Mouse (Mus musculus) heart, embryonic 12.5 days (tissue): ENCODE measurements around the gene Thsd4. TPM values are rescaled to one million over a fixed set of nuclear protein-coding genes. Genes with fewer than 3 reads are reported as not detected.
A peak's percentile ranks its signal among the peaks of the same experiment; 100 is the strongest.

Experiments used
- ATAC-seq: fragments of 200-750 bp; cut with Nextera tagmentation; 2 replicates; pipeline ENCODE4 v1.8.0; 2017; ENCODE audit warnings: moderate TSS enrichment, moderate library complexity; ENCODE audit not compliant: insufficient number of reproducible peaks, low FRiP score
- H3K27ac ChIP-seq: fragments of 300-500 bp; sonication (generic); 2 replicates; pipeline ENCODE4 v1.5.1; 2016; ENCODE audit warnings: mild to moderate bottlenecking, moderate library complexity; ENCODE audit not compliant: poor library complexity, severe bottlenecking
- H3K27me3 ChIP-seq: fragments of 300-500 bp; sonication (generic); replicated peaks from 2 replicates; pipeline ENCODE4 v1.6.1; 2016; ENCODE audit warnings: mild to moderate bottlenecking, moderate library complexity
- H3K36me3 ChIP-seq: fragments of 300-500 bp; sonication (generic); 2 replicates; pipeline ENCODE4 v1.6.1; 2016; ENCODE audit warnings: mild to moderate bottlenecking, moderate library complexity
- H3K4me1 ChIP-seq: fragments of 300-500 bp; sonication (generic); replicated peaks from 2 replicates; pipeline ENCODE4 v1.6.1; 2016; ENCODE audit warnings: mild to moderate bottlenecking
- H3K4me2 ChIP-seq: fragments of 300-500 bp; sonication (generic); 2 replicates; pipeline ENCODE4 v1.6.1; 2016; ENCODE audit warnings: mild to moderate bottlenecking, moderate library complexity
- H3K4me3 ChIP-seq: fragments of 300-500 bp; sonication (generic); 2 replicates; pipeline ENCODE4 v1.5.1; 2016; ENCODE audit warnings: mild to moderate bottlenecking
- H3K9ac ChIP-seq: fragments of 300-500 bp; sonication (generic); 2 replicates; pipeline ENCODE4 v1.6.1; 2016; ENCODE audit warnings: mild to moderate bottlenecking, moderate library complexity
- H3K9me3 ChIP-seq: fragments of 300-500 bp; sonication (generic); replicated peaks from 2 replicates; pipeline ENCODE4 v1.6.1; 2016; ENCODE audit warnings: mild to moderate bottlenecking, moderate library complexity
- WGBS: fragments of 180-500 bp; shearing (Covaris S2); methylation state at CpG from one replicate; pipeline ENCODE4 v1.1.7; 2016; 5-methylcytosine and 5-hydroxymethylcytosine counted together
- polyA plus RNA-seq: library from polyadenylated mRNA; unstranded; fragments of >200 nt; fragmentation: Nextera tagmentation; extraction: Ambion mirVana; gene quantifications from 2 replicates; pipeline ENCODE4 v1.2.1, GENCODE M21; 2016

Gene Thsd4
- polyA plus RNA-seq, 1 experiment from 2014 or later, result 12.4 TPM

DNA sequence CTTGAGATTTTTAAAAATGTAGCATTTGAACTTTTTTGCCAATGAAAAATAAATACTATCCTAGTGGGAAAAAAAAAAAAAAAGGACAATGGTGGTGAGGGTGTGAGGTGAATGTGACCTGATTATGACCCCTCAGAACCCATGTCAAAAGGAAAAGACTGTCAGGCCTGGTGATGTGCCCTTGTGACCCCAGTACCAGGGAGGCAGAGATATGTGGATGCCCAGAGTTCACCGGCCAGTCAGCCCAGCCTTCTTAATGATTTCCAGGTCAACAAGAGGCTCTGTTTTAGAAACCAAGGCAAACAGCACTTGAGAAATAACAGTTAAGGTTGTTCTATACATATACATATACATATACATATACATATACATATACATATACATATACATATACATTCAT, 501.4 kb downstream of the Thsd4 start:
- H3K9me3 ChIP-seq, result no peaks in the 10 kb centered on the region
- no peak for ATAC-seq
- no peak overlapping the region for H3K4me2 ChIP-seq
- no peak overlapping the region for H3K27ac ChIP-seq
- H3K4me3 ChIP-seq, result no peak overlapping the region
- WGBS, result 37% methylated on average over 1 of the region's 1 CpGs
- H3K9ac ChIP-seq, result no peak overlapping the region
- H3K36me3 ChIP-seq, result no peaks in the 10 kb centered on the region
- no peaks in the 10 kb centered on the region for H3K27me3 ChIP-seq
- peaks cover 6% of the 10 kb centered on the region for H3K4me1 ChIP-seq

DNA sequence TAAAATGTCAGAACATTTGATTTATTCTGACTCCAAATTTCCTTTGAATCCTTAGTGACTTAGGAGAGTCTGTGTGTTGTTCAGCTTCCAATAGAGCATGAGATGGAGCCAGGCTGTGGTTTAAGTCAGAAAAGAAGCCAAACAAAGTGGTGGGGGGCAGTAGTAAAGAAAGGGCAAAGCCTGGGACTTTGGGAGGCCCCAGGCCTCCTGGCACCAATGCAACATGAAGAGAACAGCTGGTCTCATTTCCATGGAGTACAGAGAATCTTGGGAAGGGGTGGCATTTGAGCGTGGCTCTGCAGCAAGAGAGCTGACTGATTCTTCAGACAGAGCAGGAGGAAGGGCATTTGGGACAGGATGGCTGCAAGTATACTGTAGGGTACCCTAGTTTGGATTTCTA, 511.6 kb downstream of the Thsd4 start:
- 72% methylated on average over 1 of the region's 1 CpGs for WGBS
- peaks cover 8% of the 10 kb centered on the region for H3K4me1 ChIP-seq
- ATAC-seq, result no peak

DNA sequence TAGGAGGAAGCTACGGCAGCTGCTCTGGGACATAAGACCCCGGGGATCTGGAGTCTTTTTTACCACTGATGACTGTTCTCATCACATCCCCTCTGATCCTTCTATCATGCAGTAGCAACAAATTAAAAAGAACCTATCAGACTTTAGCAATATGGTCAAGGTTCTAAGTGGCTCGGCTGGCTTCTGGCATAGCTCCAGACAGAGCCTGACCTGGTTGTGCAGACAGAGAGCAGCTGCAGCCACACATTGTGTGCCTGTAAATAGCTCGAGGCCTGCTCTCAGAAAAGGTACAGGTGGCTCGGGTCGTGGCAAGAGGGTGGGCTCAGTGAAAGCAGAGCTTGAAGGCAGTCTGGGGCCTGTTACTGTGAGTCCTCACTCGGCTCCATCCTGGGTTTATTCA, 512.9 kb downstream of the Thsd4 start:
- Histone ChIP-seq H3K4me3 (no peak overlapping the region), H3K4me2 (no peak overlapping the region), H3K27ac (peak overlapping the region; percentile 16; the same call in 1 of the 2 replicates), H3K9ac (peak overlapping the region; percentile 17; the same call in 1 of the 2 replicates), H3K27me3 (no peaks in the 10 kb centered on the region), H3K4me1 (peaks cover 8% of the 10 kb centered on the region), H3K36me3 (no peaks in the 10 kb centered on the region), H3K9me3 (no peaks in the 10 kb centered on the region; the same call in 1 of the 2 replicates)
- no peak for ATAC-seq
- 43% methylated on average over 7 of the region's 7 CpGs for WGBS

More for the DNA sequence above, 511.6 kb downstream of the Thsd4 start:
- H3K9ac ChIP-seq, result no peak overlapping the region
- no peaks in the 10 kb centered on the region; the same call in 1 of the 2 replicates for H3K9me3 ChIP-seq
- H3K27ac ChIP-seq, result no peak overlapping the region
- H3K4me3 ChIP-seq, result no peak overlapping the region
- no peaks in the 10 kb centered on the region for H3K27me3 ChIP-seq
- no peak overlapping the region for H3K4me2 ChIP-seq
- H3K36me3 ChIP-seq, result no peaks in the 10 kb centered on the region

DNA sequence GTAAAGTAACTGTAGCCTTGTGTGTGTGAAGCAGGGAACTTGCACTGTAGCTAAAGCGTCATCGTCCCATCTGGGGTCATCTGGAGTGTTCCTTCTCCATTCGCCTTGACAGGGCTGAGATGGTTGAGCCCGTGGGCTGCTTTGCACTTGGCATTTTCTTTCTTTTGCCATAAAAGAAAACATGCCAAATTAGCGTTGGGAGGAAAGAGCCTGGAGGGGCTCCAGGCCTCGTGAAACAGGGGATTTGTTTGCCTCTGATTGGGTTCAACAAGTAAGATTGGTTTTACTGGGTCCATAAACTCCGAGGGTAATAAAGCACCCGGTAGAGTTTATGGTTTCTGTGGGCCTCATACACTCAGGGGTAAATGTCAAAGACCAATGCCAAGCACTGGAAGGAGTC, 519.5 kb downstream of the Thsd4 start:
- no peak overlapping the region for H3K27ac ChIP-seq
- no peaks in the 10 kb centered on the region for H3K4me1 ChIP-seq
- no peak overlapping the region for H3K4me2 ChIP-seq
- H3K36me3 ChIP-seq, result no peaks in the 10 kb centered on the region; the same call in 1 of the 2 replicates
- H3K9me3 ChIP-seq, result no peaks in the 10 kb centered on the region; the same call in 1 of the 2 replicates
- whole genome bisulfite sequencing, result 84% methylated on average over 8 of the region's 8 CpGs
- no peak overlapping the region for H3K9ac ChIP-seq
- ATAC-seq, result no peak
- H3K4me3 ChIP-seq, result no peak overlapping the region
- H3K27me3 ChIP-seq, result no peaks in the 10 kb centered on the region

DNA sequence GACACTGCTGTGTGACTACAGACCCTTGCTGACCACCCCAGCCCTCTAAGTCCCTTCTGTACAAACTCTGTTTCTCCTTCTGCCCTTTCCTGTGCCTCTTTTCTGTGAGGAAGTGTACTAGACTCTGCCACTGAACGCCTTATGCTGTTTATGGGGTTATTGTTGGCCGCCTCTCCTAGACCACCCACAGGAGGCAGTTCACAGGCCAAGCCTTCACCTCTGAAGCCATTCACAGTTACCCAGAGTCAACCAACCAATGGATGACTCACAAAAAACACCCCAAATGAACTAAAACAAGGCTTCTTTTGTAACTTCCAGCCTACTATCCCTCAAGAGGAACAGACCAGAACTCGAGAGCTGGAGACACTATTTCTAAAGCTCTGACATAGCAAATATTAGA, 520.4 kb downstream of the Thsd4 start:
- no peaks in the 10 kb centered on the region for H3K27me3 ChIP-seq
- WGBS, result 78% methylated on average over 3 of the region's 3 CpGs
- no peak for ATAC-seq
- no peak overlapping the region for H3K27ac ChIP-seq
- no peak overlapping the region for H3K4me3 ChIP-seq
- peaks cover 3% of the 10 kb centered on the region for H3K36me3 ChIP-seq
- no peaks in the 10 kb centered on the region; the same call in 1 of the 2 replicates for H3K9me3 ChIP-seq
- H3K4me1 ChIP-seq, result no peaks in the 10 kb centered on the region
- H3K4me2 ChIP-seq, result no peak overlapping the region
- no peak overlapping the region for H3K9ac ChIP-seq

DNA sequence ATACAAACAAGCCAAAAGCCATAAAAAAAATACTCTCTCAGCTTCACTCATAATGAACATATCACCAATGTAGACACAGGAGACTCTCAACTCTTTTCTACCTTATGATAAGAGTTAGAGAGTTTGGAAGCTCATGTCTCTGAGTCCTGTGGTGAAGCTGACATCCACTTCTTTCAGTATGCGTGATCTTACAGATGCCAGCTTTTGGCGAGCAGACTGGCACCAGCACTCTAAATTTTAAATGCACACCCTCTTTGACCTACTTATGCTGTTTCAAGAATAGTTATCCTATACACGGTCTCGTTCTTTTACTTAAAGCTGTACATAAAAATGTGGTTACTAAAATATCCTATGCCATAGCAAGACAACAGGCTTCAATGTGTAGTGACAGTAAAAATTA, 524.1 kb downstream of the Thsd4 start:
- Histone ChIP-seq H3K4me3 (no peak overlapping the region), H3K4me2 (no peak overlapping the region), H3K9ac (no peak overlapping the region), H3K27me3 (no peaks in the 10 kb centered on the region), H3K36me3 (peaks cover 3% of the 10 kb centered on the region), H3K9me3 (no peaks in the 10 kb centered on the region), H3K4me1 (no peaks in the 10 kb centered on the region), H3K27ac (no peak overlapping the region)
- WGBS, result 89% methylated on average over 4 of the region's 4 CpGs
- ATAC-seq, result no peak

DNA sequence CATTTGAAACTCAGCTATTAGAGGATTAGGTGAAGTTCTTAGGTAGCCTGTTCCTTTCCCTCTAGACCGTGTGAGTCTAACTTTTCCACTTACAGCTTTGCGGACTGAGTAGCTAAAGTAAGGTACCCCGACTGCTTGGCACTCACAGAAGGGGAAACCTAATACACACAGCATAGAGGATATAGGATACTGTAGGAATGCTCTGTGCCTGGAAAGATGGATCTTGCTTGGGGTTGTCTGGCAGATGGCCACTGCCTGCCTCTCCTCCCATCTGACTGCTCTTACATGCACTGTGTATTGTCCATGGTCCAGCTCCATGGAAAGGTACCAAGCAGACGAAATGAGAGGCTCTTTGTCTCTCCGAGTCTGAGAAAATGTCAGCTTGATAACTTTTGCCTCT, 530.4 kb downstream of the Thsd4 start:
- Histone ChIP-seq H3K4me1 (no peaks in the 10 kb centered on the region), H3K4me3 (no peak overlapping the region), H3K36me3 (no peaks in the 10 kb centered on the region; the same call in 1 of the 2 replicates), H3K27me3 (no peaks in the 10 kb centered on the region), H3K4me2 (no peak overlapping the region), H3K9me3 (no peaks in the 10 kb centered on the region), H3K9ac (no peak overlapping the region), H3K27ac (no peak overlapping the region)
- 72% methylated on average over 5 of the region's 5 CpGs for WGBS
- ATAC-seq, result no peak

DNA sequence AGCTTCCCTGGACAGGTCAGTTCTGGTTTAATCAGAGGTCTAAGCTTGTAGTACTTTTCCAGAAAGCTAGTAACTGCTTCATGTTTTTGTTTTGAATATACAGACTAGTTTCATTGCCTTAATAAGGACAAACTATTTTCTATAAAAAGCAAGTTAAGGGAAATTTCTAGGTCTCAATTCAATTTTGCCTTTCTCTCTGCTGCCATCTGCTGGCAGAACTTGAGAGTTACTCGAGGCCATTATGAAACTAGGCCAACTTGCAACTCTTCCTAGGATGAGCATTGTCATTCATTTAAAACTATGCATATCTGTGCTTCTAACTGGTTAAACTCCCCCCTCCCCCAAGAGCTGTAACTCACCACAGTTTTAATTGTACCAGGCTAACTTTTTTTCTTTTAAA, 532.0 kb downstream of the Thsd4 start:
- ATAC-seq, result no peak
- Histone ChIP-seq H3K27ac (no peak overlapping the region), H3K27me3 (no peaks in the 10 kb centered on the region), H3K4me2 (no peak overlapping the region), H3K9me3 (no peaks in the 10 kb centered on the region), H3K4me3 (no peak overlapping the region), H3K9ac (no peak overlapping the region), H3K36me3 (no peaks in the 10 kb centered on the region), H3K4me1 (no peaks in the 10 kb centered on the region)
- WGBS, result 2% methylated on average over 1 of the region's 1 CpGs

DNA sequence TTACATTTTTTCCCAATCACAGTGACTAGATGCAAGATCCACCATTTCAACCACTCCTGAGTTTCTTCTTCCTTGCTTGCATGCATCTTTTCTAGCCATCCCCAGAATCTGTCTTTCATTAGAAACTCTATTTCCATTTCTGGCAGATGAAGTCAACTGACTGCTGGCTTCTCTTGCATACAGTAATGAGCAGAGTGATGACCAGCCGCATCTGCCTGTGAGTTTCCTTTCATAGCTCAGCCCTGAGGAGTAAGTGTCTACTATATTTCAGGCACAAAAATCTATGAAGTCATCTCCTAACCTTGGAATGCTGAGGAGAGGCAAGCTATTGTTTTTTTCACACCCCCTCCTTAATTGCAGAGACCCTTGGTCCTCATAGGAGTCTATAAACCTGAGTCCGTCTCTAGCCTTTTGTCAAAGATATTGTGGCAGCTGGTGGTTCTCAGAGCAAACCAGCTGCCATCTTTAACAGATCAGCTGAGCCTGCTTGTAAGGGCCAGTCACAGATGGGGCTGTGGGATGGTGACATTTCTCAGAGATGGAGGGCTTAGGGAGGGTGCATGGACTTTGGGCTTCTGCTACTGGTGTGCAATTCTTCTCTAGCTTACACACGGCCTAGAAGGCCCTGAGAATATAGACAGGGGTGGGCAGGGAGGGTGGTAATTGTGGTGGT, 535.8 kb downstream of the Thsd4 start:
- 84% methylated on average over 3 of the region's 3 CpGs for WGBS
- 0 out of 2 replicates have a peak, but pooled peaks cover 4% of the 10 kb centered on the region for H3K36me3 ChIP-seq

DNA sequence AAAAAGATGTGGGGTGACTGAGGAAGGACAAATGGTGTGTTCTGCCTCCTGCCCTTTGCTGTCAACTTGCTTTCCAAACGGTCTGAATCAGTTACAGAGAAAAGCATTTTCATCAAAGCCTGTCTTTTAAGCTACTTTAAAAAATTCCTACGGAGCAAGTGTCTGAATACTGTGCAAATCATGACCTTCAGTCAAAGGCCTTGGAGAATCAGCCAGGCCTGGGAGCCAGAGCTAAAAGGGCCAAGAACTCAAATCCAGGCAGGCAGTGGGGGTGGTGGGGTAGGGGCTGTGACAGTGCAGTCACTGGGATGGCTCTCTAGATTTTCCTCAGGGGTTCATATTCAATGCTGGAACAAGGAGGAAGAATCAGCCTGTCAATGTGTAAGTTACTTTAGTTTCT, 540.7 kb downstream of the Thsd4 start:
- no peaks in the 10 kb centered on the region for H3K27me3 ChIP-seq
- no peaks in the 10 kb centered on the region for H3K4me1 ChIP-seq
- no peak overlapping the region for H3K27ac ChIP-seq
- H3K4me3 ChIP-seq, result no peak overlapping the region
- no peak overlapping the region for H3K9ac ChIP-seq
- H3K4me2 ChIP-seq, result no peak overlapping the region
- H3K36me3 ChIP-seq, result 0 out of 2 replicates have a peak, but pooled peaks cover 4% of the 10 kb centered on the region
- ATAC-seq, result no peak
- H3K9me3 ChIP-seq, result no peaks in the 10 kb centered on the region
- WGBS, result 85% methylated on average over 2 of the region's 2 CpGs

More for the DNA sequence above, 535.8 kb downstream of the Thsd4 start:
- H3K4me1 ChIP-seq, result no peaks in the 10 kb centered on the region
- no peak for ATAC-seq
- no peaks in the 10 kb centered on the region for H3K27me3 ChIP-seq
- no peak overlapping the region for H3K9ac ChIP-seq
- no peaks in the 10 kb centered on the region for H3K9me3 ChIP-seq
- H3K4me2 ChIP-seq, result no peak overlapping the region
- no peak overlapping the region for H3K4me3 ChIP-seq
- no peak overlapping the region for H3K27ac ChIP-seq

DNA sequence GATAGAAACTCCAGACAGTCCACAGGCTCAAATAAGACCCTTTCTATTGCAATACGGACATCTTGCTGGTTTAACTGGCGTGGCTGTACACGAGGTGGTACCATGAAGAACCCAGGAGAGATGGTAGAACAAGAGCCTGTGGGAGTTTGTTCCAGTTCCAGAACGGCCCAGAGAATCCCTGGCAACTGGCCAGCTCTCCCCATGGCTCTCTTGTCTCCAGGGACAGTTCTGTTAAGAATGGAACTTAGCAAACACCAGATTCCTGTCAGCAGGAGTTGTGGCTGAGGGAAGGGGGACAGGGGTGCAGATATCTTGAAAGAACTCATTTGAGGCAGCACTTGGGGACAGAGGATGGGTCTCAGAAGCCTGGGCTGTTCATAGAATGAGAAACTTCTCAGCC, 550.6 kb downstream of the Thsd4 start:
- Histone ChIP-seq H3K4me2 (no peak overlapping the region), H3K4me1 (peaks cover 8% of the 10 kb centered on the region), H3K27me3 (no peaks in the 10 kb centered on the region), H3K9me3 (no peaks in the 10 kb centered on the region), H3K27ac (no peak overlapping the region), H3K36me3 (no peaks in the 10 kb centered on the region), H3K9ac (no peak overlapping the region), H3K4me3 (no peak overlapping the region)
- no peak for ATAC-seq
- WGBS, result 55% methylated on average over 4 of the region's 4 CpGs

DNA sequence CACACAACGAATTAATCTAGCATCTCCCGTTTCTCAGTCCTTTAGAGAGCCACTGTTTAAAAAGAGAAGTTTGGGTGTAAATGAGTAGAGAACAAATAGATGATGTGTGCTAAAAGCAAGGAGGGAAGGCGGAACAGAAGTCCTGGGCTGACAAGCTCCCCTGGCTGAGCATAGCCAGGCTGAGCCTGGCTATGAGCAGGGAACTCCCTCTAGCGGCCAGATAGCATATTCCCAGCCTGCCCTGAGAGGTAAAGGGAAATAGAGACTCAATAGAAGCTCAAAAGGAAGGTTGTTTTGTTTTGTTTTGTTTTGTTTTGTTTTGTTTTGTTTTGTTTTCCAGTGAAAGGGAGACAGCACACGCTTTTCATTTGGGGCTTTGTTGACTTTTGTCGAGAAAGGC, 552.5 kb downstream of the Thsd4 start:
- H3K27me3 ChIP-seq, result no peaks in the 10 kb centered on the region
- whole genome bisulfite sequencing, result 24% methylated on average over 6 of the region's 6 CpGs
- no peak overlapping the region for H3K9ac ChIP-seq
- ATAC-seq, result no peak
- no peak overlapping the region for H3K27ac ChIP-seq
- H3K4me2 ChIP-seq, result no peak overlapping the region
- peaks cover 24% of the 10 kb centered on the region for H3K4me1 ChIP-seq
- H3K9me3 ChIP-seq, result no peaks in the 10 kb centered on the region
- no peaks in the 10 kb centered on the region for H3K36me3 ChIP-seq
- H3K4me3 ChIP-seq, result no peak overlapping the region
